Mouse (Mus musculus): ENCODE results near the gene Grin1. TPM values are rescaled to one million over a fixed set of nuclear protein-coding genes. Genes with fewer than 3 reads are reported as not detected.

Gene Grin1
- 10 to 100 TPM in 1 of 2 experiments, 1 to 10 TPM in 1; 8.3 to 13.3 TPM for total RNA-seq (2021)
- 15.3 and 16.4 TPM in 2 replicates for polyA plus RNA-seq (2012; rRNA removed)
- long read RNA-seq, full-length matches to known transcripts = 8 of 13 reads
- long read RNA-seq, partial matches to known transcripts = 2 of 13 reads
- long read RNA-seq, other reads (novel, unspliced or antisense) = 3 of 13 reads

DNA sequence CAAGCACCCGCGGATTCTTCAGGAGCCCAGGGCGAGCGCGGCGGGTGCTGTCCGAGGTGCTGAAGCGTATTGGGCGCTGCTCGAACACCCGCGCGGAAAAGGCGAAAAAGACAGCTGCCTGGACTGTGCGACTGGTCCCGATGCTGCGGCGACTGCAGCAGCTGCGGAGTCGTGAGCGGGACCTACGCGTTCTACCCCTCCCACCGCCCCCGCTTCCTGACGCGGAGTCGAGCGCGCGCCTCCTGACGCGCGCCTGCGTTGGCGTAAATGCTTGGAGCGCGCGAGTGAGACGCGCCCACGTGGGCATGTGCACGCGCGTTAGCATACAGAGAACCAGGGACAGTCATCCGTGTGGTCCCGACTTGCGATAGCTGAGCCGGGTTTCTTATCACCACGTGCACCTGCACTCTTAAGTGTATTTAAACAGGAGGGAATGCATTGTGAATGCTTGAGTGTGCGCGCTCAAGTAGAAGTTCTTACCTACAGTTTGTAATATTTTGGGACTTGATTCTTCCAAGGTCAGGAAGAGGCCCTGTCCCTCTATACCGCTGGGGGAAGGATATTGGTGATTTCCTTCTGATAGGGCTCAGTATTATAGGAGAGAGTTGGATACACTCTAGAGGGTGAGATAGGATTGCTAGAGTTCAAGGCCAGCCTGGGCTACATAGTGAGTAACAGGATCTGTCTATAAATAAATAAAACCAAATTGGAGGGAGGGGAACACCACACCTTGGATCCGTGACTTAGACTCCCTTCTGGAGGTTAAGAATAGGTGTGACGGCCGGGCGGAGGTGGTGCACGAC is at the start of gene Grin1:
Gene Grin1 (minus strand): TSS at position 217 of the 803 bp plus-strand sequence.
- DNase-seq = peak; percentile 65

- peak; percentile 89 for DNase-seq
These were observed 46.2 kb upstream of the Grin1 start, which contains the start of gene Uap1l1 for GRCm38 (mm10) chr2:25365091-25365761. Gene Uap1l1 (minus strand): TSS chr2:25365682.

DNA sequence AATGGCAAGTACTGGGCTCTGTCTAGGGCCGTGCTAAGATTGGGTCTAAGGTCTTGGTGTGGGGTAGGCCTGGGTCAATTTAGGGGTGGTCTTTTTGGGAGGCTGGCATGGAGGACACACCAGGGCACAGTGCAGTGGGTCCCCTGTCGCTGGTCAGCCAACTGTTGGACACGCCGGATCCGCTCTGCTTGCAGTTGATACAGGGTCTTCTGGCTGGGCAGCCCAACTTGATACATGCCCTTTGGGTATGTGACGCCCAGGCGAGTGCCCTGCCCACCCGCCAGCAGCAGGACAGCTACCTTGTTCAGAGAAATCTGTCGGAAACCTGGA is 45.7 kb upstream of the Grin1 start:
- no peak for DNase-seq

DNA sequence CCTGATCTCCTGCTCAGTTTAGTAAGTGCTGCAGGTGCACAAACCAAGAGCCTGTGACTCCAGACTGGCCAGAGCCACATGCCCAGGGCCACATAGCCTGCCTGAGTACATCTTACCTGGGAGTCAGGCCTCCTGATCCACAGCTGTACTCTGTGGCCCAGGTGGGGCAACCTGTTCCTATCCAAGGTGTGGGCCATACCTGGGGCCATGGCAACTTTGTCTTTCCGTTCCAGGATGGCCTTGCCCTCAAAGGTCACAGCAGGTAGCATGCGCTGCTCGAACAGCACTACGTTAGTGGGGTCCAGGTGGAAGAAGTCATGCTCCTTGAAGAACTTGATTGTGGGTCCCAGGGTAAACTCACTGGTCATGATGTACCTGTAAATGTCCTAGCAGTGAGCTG is 45.3 kb upstream of the Grin1 start:
- DNase-seq = no peak

GRCm38 (mm10) chr2:25363478-25364178 is 44.6 kb upstream of the Grin1 start:
- DNase-seq = peak; percentile 56

DNA sequence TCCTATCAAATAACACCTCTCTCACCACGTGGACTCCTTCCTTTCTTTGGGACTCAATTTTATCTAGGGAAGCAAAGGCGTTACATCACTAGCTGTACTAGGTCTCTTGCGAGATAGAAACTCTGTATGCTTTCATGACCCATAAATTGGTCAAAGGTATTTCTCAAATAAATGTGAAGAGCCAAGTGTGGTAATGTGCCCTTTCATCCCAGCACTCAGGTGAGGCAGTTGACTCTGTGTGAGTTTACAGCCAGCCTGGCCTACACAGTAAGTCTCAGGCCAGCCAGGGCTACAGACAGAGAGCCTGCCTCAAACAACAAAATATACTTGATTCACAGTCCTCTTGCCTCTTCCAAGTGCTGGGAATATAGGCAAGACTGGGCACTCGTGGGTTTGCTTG is 40.9 kb upstream of the Grin1 start:
- DNase-seq = no peak

DNA sequence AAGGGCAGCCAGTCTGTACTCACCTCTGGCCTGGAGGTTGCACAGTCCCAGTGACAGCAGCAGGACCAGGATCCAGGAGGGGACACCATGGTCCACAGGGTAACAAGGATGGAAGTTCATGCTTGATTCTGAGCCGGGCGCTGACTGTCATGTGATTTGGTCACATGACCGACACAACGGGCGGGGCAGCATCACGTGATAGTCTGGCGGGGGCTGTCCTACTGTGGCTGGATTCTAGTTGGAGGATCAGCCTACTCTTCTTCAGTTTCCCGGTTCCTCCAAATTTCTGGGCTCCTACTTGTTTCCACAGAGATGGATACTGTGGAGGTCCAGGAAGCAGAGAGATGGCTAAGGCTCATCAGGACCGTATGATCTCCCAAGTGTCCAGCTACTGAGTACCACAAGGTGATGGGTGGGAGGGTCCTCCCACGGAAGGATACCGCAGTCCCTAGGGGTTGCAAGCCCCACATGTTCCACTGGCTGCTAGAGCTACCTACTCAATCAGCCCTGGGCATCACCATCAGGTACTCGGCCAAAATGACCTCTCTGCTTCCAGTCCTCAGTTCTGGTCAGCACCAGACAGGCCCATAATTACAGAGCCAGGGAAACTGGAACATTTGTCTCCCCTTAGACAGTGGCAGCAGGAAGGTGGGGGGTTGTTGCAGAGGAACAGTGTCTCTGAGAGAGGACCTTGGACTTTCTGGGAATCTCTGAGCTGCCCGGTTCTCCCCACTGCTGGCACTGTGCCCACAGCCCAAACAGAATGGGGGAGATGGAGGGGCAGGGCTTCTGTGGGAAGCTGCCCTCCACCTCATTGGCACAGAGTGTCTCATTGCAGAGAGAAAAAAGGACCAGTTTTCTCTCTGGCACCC is 37.5 kb upstream of the Grin1 start, which contains the start of gene Dpp7:
Gene Dpp7 (minus strand): TSS at position 152 of the 872 bp plus-strand sequence.
- peak; percentile 80 for DNase-seq

- no peak for DNase-seq
These were observed 36.6 kb upstream of the Grin1 start for GRCm38 (mm10) chr2:25355419-25356066.

GRCm38 (mm10) chr2:25354211-25354610 is 35.2 kb upstream of the Grin1 start:
- DNase-seq = no peak

DNA sequence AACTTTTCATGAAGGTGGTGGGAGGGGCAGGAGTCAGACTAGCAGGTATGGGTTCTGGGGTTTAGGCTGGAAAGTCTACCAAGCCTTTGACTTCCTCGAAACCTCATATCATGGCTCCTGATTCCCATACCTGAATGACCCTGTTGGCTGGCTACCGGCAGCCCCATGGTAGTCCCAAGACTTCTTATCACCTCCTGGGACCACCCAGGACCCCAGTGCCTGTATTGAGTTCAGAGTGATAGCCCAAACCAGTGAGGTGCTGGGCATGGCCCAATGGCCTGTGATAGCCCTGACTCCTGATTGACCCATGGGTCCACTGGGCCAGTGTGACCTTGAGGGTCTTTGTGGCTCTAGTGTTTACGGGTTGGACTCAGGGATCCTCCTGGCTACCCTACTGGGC is 31.7 kb upstream of the Grin1 start:
- no peak for DNase-seq

DNA sequence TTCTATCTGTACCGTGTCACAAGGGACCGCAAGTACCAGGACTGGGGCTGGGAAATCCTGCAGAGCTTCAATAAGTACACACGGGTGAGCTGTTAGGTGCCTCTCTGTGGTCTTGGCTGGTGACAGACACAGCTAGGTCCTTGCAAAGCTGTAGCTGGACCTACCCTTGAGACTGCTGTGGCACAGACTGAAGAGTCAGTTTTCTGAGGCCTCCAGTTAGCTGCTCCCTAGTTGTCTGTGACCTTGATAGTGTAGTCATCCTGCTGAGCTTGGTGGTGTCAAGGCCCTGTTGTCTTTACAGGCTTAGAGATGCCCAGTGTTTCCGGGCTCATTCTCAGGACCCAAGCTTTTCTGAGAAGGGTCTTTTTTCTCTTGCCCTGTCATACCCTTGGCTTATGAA is 30.5 kb upstream of the Grin1 start:
- peak; percentile 75 for DNase-seq

DNA sequence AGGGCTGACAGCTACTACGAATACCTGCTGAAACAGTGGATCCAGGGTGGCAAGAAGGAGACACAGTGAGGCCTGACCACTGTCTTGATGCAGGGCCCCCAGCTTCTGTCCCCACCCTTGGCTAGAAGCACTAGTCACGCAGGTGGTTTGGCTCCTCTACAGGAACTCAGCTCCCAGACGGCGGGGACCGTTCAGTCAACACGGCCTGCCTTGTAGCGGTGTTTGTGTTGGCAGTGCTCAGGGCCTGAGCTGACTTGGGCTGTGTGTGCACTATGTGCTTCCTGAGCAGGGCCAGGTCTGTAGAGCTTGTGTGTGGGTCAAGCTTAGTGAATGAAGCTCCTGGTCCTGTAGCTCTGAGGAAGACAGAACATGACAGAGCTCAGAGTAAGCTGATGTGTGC is 29.2 kb upstream of the Grin1 start:
- no peak for DNase-seq

- DNase-seq = no peak
These were observed 19.3 kb upstream of the Grin1 start for GRCm38 (mm10) chr2:25338303-25338702.

GRCm38 (mm10) chr2:25333569-25333968 is 14.6 kb upstream of the Grin1 start:
- no peak for DNase-seq

- DNase-seq = peak; percentile 99
These were observed 13.5 kb upstream of the Grin1 start, which contains the start of gene Man1b1 for GRCm38 (mm10) chr2:25332286-25333160. Gene Man1b1 (plus strand): TSS chr2:25332338.

DNA sequence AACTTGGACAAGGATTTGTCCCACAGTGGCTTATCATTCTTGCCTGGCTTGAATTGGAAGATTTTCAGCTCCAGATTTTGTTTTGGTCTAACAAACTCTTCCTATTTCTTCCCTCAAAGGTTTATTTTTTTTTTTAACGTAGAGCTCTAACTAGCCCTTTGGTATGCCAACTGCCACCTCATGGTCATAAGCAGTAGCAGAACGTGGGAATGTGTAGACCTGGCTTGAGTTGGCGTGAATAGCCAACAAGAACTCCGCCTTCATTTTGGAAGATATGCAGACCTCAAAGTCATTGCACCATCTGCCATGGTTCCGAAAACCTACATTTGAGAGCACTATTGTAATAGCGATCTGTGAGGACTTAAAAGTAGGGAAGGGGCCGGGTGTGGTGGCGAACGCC is 12.5 kb upstream of the Grin1 start:
- DNase-seq = no peak

- DNase-seq = no peak
These were observed 9.5 kb upstream of the Grin1 start for GRCm38 (mm10) chr2:25328440-25328839.

DNA sequence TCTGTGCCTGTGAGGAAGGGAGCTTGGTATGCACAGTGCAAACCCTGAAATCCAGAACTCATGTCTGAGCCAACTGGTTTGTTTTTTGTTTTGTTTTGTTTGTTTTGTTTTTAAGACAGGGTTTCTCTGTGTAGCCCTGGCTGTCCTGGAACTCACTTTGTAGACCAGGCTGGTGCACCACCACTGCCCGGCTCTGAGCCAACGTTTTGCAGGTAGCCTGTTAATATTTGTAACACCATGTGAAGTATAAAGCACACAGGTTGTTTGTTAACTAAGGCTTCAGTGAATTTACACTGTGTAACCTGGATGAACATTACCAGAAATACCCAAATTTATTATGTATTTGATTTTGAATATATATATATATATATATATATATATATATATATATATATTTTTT is 7.0 kb upstream of the Grin1 start:
- DNase-seq = no peak

DNA sequence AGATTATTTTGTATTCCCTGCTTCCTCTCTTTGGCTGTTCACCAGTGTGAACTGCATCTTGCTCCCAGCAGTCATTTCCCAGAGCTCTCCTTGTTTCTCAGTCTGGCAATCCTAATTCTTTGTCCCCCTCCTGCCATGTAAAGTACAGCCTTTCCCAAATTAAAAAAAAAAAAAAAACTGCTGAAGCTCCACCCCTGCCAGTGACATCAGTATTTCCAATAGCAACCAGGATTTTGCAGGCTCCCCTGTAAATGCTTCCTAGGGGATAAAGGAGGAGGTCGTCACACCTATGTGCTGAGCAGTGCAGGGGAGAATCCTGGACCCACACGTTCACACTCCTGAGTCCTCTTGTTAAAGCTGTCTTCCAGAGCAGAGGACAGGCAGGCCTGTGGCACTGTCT is 1.1 kb upstream of the Grin1 start:
- no peak for DNase-seq
